Mouse (Mus musculus): ENCODE measurements around the gene Cdcp1. TPM values are rescaled to one million over a fixed set of nuclear protein-coding genes. Genes with fewer than 3 reads are reported as not detected.

The Cdcp1 gene
- polyA plus RNA-seq, 1 experiment from 2014 or later = 2.8 TPM

DNA sequence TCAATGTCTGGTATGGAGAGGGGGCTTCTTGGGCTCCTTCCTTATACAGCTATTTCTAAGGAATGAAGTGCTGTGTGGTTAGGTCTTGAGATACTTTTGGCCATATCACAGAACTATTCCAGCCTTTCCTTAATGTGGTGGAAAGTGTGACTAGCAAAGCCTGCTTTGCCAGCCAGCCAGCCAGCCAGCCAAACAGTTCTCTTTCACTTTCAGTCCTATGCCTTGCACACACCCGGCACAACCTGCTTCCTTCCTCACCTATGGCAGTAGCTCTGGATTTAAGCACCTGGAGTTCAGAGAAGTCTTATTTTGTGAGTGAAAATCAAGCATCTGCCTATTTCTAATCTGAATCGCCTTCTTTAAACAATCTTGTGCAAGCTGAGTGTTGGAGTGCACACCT, 23.8 kb upstream of the Cdcp1 start:
- Histone ChIP-seq H3K4me3 (no peak overlapping the region), H3K36me3 (no peaks in the 10 kb centered on the region), H3K27ac (no peak overlapping the region), H3K4me1 (peaks cover 14% of the 10 kb centered on the region), H3K27me3 (ENCODE audit: low read depth, poor library complexity, severe bottlenecking) (no peaks in the 10 kb centered on the region), H3K9me3 (replicated peaks) (no peaks in the 10 kb centered on the region)
- WGBS = 87% methylated on average over 2 of the region's 2 CpGs
- no peak for DNase-seq (ENCODE audit: low spot score)

DNA sequence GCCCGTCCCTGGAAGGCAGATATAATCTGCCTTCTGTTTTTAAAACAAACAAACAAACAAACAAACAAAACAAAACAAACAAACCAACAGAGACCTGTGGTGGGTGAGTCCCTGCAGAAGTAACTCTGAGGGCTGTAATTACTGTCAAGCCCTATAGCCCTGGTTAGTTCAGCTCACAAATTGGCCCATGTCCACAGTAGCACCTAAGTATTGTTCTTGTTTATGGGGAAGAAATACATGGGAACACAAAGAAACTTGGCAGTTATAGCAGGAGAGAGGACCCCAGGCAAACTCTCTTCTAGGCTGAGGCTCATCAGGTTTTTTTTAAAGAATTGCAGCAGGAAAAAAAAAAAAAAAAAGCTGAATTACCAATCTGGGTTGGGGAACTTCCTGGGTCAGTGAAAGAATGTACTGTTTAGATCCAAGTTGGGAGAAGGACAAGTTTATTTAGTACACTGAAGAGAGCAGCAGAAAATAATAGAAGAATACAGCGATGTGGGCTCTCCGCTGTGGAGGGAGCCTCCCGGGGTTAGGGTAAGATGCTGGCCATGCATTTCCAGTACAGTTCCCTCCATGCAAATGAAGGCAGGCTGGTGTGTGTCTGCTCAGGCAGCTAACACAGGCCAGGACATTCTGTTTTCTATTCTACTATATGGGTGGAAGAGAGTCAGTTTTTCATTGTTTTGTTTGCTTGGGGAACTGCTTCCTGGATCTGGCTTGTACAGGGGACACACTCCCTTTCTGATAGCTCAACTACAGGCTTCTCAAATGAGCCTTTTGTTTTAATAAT, 22.6 kb upstream of the Cdcp1 start:
- peaks cover 14% of the 10 kb centered on the region for H3K4me1 ChIP-seq
- no peak overlapping the region for H3K27ac ChIP-seq
- no peak overlapping the region for H3K4me3 ChIP-seq
- no peaks in the 10 kb centered on the region for H3K27me3 ChIP-seq (ENCODE audit: low read depth, poor library complexity, severe bottlenecking)
- no peaks in the 10 kb centered on the region for H3K36me3 ChIP-seq
- no peak for DNase-seq (ENCODE audit: low spot score)
- H3K9me3 ChIP-seq (replicated peaks) = no peaks in the 10 kb centered on the region
- 63% methylated on average over 4 of the region's 4 CpGs for WGBS

DNA sequence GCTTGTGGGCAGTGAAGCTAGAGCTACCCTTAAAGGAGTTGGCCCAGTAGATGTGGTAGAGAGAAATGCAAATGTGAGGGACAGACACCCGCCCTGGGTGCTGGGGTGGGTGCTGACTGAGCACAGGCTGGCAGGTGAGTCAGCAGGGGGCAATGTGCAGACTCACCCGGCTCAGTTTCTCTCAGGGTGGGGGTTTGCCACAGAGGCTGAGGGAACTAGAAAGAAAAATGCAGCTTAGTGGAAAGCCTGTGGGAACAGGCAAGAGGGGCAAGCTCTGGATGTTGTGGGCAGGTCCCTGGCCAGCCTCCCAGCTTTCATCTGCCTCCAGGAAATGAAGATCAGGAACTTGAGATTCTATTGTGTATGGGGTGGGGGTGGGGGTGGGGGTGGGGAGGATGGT, 21.9 kb upstream of the Cdcp1 start:
- peak overlapping the region; percentile 36; the same call in 1 of the 2 replicates for H3K27ac ChIP-seq
- H3K27me3 ChIP-seq (ENCODE audit: low read depth, poor library complexity, severe bottlenecking) = no peaks in the 10 kb centered on the region
- H3K4me1 ChIP-seq = peaks cover 14% of the 10 kb centered on the region
- H3K9me3 ChIP-seq (replicated peaks) = no peaks in the 10 kb centered on the region
- no peak for DNase-seq (ENCODE audit: low spot score)
- H3K36me3 ChIP-seq = no peaks in the 10 kb centered on the region
- 33% methylated on average over 2 of the region's 2 CpGs for WGBS
- H3K4me3 ChIP-seq = no peak overlapping the region

DNA sequence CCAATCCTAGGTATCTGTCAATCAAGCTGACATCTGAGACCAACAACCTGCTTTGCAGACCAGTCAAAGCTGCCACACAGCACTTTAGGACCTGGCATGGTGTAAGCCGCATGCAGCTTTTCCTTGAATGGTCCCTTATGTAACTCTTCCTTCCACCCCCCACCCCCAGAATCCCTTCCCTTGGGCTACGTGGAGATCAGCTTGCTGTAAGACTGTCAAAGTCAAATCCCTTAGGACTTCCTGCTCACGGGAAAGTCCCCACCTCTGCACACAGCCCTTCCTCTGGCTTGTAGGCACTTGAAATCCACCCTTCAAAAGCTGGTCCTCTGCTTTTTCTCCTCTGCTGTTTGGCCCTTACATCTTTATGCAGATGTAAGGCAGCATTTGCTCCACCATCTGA, 19.8 kb upstream of the Cdcp1 start:
- no peaks in the 10 kb centered on the region for H3K27me3 ChIP-seq (ENCODE audit: low read depth, poor library complexity, severe bottlenecking)
- DNase-seq (ENCODE audit: low spot score) = no peak
- H3K9me3 ChIP-seq (replicated peaks) = no peaks in the 10 kb centered on the region
- peaks cover 14% of the 10 kb centered on the region for H3K4me1 ChIP-seq
- H3K36me3 ChIP-seq = no peaks in the 10 kb centered on the region
- H3K4me3 ChIP-seq = no peak overlapping the region
- WGBS = 50% methylated on average over 3 of the region's 3 CpGs
- H3K27ac ChIP-seq = no peak overlapping the region

DNA sequence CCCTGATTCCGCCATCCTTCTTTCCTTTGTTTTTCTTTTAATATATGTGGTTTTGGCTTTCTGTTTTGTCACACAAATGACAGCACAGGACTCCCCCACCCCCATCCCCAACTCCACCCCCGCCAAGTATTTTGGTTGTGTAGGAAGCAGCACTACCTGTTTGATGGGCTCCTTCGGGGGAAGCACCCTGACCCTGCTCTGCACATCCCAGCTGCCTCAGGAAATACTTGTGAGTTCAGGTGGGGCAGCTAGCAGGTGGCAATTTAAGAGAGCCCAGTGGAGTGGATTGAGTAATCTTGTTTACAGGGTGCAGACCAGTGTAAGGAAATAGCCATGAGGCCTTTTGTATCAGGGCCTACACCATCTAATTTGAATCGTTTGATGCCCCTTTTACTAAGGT, 14.0 kb upstream of the Cdcp1 start:
- Histone ChIP-seq H3K9me3 (replicated peaks) (no peaks in the 10 kb centered on the region), H3K27ac (no peak overlapping the region), H3K4me3 (no peak overlapping the region), H3K4me1 (peaks cover 10% of the 10 kb centered on the region), H3K27me3 (ENCODE audit: low read depth, poor library complexity, severe bottlenecking) (no peaks in the 10 kb centered on the region), H3K36me3 (no peaks in the 10 kb centered on the region)
- WGBS = 76% methylated on average over 4 of the region's 4 CpGs
- DNase-seq (ENCODE audit: low spot score) = no peak

DNA sequence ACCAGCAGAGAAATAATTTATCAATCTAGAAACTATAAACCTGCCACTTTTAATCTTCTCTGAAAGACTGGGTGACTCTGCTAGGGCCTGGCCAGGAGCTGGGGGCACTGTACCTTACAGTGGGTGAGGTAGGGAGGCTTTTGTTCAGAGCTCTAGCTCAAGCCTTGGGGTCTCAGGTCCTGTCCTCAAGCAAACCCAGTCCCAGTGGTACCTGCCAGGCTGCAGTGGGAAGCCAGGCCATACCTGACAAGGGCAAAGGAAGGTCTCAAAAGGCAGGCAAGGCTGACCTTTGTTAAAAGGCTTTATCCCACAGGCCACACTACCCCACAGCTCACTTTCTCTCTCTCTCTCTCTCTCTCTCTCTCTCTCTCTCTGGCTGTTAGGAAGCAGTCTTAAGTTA, 12.8 kb upstream of the Cdcp1 start:
- H3K9me3 ChIP-seq (replicated peaks) = no peaks in the 10 kb centered on the region
- H3K27me3 ChIP-seq (ENCODE audit: low read depth, poor library complexity, severe bottlenecking) = no peaks in the 10 kb centered on the region
- peaks cover 10% of the 10 kb centered on the region for H3K4me1 ChIP-seq
- no peak overlapping the region for H3K27ac ChIP-seq
- no peak overlapping the region for H3K4me3 ChIP-seq
- no peaks in the 10 kb centered on the region for H3K36me3 ChIP-seq
- DNase-seq (ENCODE audit: low spot score) = no peak

DNA sequence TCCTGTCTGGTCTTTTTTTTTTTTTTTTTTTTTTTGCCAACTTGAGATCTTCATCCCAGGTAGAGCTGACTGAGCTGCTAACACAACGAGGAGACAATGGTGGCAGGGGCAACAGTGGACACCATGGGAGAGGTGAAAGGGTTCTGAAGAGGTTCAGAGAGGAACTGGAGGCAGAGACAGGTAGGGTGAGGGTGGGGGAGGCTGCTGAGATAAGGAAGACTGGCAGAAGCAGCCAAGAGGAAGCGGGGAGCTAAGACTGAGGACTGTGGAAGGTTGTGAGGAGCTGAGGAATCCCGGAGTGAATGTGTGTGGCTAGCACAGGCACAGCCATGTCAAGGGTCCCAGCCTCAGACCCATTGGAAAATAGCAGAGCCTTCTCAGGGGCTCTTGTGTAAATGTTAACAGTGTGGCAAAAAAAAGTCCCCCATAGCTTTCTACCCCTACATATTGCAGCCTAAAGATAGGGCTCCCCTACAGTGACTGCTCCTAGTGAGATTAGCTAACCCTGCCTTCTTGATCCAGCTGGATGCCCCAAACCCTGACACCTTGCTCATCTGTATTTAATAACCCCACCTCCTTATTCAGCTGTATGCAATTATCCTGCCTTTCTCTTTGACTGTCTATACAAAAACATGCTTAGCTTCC, 11.4 kb upstream of the Cdcp1 start:
- H3K9me3 ChIP-seq (replicated peaks) = no peaks in the 10 kb centered on the region
- no peak for DNase-seq (ENCODE audit: low spot score)
- H3K4me1 ChIP-seq = peaks cover 10% of the 10 kb centered on the region
- H3K27me3 ChIP-seq (ENCODE audit: low read depth, poor library complexity, severe bottlenecking) = no peaks in the 10 kb centered on the region
- no peaks in the 10 kb centered on the region for H3K36me3 ChIP-seq
- H3K4me3 ChIP-seq = no peak overlapping the region
- H3K27ac ChIP-seq = no peak overlapping the region
- WGBS = 84% methylated on average over 3 of the region's 3 CpGs

DNA sequence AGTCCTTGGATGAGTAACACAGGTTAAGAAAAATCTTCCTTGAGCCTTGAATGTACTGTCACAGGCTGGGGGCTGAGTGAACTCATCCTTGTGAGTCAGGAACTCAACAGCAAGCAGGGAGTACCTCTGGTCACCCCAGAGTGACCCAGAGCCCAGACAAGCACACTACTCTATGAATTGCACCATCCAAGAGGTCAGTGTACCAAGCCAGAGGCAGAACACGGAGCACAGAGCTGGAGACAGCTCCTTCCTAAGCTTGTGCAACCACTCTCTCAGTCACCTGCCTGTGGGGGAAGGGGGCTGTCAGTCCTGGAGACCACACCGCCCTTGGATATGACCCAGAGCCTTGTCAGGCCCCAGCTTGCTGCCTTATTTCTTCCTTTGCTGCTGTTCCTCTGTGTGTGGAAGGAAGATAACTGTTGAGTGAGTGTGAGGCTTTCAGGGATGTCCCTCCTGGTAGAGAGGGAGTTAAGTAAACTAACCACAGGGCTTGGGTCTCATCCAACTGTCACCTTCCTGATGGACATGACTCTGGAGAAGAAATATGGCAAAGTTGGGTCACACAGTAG, 9.1 kb upstream of the Cdcp1 start:
- no peaks in the 10 kb centered on the region for H3K36me3 ChIP-seq
- H3K9me3 ChIP-seq (replicated peaks) = no peaks in the 10 kb centered on the region
- H3K27ac ChIP-seq = no peak overlapping the region
- DNase-seq (ENCODE audit: low spot score) = no peak
- no peak overlapping the region for H3K4me3 ChIP-seq
- no peaks in the 10 kb centered on the region for H3K27me3 ChIP-seq (ENCODE audit: low read depth, poor library complexity, severe bottlenecking)
- peaks cover 10% of the 10 kb centered on the region for H3K4me1 ChIP-seq
- WGBS = 78% methylated on average over 2 of the region's 2 CpGs

DNA sequence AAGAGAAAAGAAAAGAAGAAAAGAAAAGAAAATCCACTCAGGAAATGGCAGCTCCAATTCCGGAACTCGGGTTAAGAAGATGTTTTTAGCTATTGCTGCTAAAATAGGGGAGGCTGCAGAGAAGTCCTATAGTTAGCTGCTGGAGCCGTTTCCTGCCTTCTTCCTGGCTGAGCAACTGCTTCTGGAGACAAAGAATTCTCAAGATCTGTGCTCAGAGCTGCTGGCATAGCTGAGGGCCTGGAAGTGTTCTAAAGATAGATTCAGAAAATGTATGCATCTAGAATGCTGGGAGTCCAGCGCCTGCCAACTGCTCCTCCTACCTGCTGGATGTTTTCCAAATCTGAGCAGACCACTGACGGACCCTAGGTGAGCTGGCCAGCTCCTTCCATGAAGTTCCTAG, 4.0 kb upstream of the Cdcp1 start:
- Histone ChIP-seq H3K27ac (no peak overlapping the region), H3K27me3 (ENCODE audit: low read depth, poor library complexity, severe bottlenecking) (peaks cover 26% of the 10 kb centered on the region), H3K36me3 (no peaks in the 10 kb centered on the region), H3K4me3 (no peak overlapping the region), H3K4me1 (peaks cover 10% of the 10 kb centered on the region), H3K9me3 (replicated peaks) (no peaks in the 10 kb centered on the region)
- WGBS = 71% methylated on average over 5 of the region's 5 CpGs
- no peak for DNase-seq (ENCODE audit: low spot score)

DNA sequence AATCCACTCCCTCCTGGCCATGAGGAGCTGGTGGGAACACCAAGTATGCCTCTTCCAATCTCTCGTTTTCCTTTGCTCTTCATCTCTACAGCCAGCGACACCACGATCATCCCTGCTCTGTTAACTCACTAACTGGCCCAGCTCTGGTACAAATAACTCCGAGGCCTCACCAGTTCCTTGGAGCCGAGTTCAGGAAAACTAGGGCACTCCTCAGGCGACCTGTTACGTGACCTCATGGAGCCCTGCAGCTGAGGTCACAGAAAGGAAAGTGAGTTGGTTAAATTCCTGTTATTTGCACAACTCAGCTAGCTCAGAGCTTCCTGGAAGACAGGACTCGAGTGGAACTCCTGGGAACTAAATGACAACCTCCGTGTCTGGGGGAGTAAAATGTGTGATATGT, 2.5 kb downstream of the Cdcp1 start:
- Histone ChIP-seq H3K27me3 (ENCODE audit: low read depth, poor library complexity, severe bottlenecking) (peaks cover 44% of the 10 kb centered on the region), H3K27ac (no peak overlapping the region), H3K4me1 (peaks cover 10% of the 10 kb centered on the region), H3K36me3 (no peaks in the 10 kb centered on the region), H3K9me3 (replicated peaks) (no peaks in the 10 kb centered on the region), H3K4me3 (no peak overlapping the region)
- no peak for DNase-seq (ENCODE audit: low spot score)
- 70% methylated on average over 9 of the region's 9 CpGs for WGBS

DNA sequence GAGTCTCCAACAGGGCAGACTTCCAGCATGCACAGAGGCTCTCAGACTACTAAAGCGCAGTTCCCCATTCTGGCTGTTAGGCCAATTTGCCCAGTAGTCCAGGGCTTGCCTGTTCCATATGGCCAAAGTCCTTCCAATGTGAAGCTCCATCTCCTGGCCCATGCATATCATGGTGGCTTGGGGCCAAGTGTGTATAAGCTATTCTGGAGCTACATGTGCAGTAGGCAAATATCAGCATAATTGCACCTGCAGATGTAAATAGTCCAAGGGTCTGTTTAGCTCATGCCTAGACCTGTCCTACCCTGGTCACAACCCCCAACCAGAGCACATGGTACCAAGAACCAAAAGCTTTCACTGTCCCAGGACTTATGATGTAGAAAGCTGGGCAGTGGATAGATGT, 7.9 kb downstream of the Cdcp1 start:
- no peak overlapping the region for H3K4me3 ChIP-seq
- no peaks in the 10 kb centered on the region for H3K9me3 ChIP-seq (replicated peaks)
- 96% methylated on average over 1 of the region's 1 CpGs for WGBS

DNA sequence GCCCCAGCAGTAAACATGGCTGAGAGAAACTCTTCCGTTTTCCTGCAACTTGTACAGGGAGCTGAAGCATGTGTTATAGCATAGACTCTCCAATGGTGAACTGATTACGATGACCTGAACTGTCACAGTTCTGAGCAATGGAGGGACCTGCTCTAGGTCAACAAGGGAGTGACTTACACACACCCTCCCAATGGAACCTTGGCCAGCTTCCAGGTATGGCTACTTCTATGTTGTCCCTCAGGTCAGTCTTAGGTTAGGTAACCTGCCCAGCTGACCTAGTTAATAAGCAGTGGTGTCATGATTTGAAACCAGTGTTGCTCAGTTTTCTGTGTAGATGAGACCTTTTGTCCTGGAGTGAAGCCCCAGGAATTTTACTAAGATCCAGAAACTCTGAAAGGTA, 8.9 kb downstream of the Cdcp1 start:
- no peak overlapping the region for H3K27ac ChIP-seq
- H3K27me3 ChIP-seq (ENCODE audit: low read depth, poor library complexity, severe bottlenecking) = no peaks in the 10 kb centered on the region
- no peak for DNase-seq (ENCODE audit: low spot score)
- 88% methylated on average over 2 of the region's 2 CpGs for WGBS
- no peaks in the 10 kb centered on the region for H3K9me3 ChIP-seq (replicated peaks)
- H3K4me1 ChIP-seq = no peaks in the 10 kb centered on the region
- H3K4me3 ChIP-seq = no peak overlapping the region
- H3K36me3 ChIP-seq = no peaks in the 10 kb centered on the region

More for the DNA sequence above, 7.9 kb downstream of the Cdcp1 start:
- Histone ChIP-seq H3K36me3 (no peaks in the 10 kb centered on the region), H3K27me3 (ENCODE audit: low read depth, poor library complexity, severe bottlenecking) (0 out of 2 replicates have a peak, but pooled peaks cover 6% of the 10 kb centered on the region), H3K27ac (no peak overlapping the region), H3K4me1 (no peaks in the 10 kb centered on the region)
- no peak for DNase-seq (ENCODE audit: low spot score)

DNA sequence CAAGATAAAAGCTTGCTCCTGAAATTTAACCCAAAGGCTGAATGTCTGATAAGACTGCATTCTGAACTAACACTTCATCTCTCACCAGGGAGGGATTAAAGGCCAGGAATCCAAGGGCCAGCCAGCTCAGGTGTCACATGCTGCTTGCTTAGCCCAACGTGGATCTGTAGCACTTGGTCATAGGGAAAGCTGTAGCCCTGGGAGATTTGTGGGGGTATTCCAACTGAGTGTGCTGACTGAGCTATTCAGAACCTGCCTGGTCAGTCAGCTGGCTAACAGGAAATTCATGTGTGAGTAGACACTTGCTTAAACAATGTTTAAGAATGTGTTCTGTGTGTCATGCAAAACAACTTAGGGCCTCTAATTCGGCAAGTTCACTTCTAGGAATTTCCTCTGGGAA, 9.3 kb downstream of the Cdcp1 start:
- Histone ChIP-seq H3K4me1 (no peaks in the 10 kb centered on the region), H3K36me3 (no peaks in the 10 kb centered on the region), H3K4me3 (no peak overlapping the region), H3K27ac (no peak overlapping the region), H3K27me3 (ENCODE audit: low read depth, poor library complexity, severe bottlenecking) (no peaks in the 10 kb centered on the region), H3K9me3 (replicated peaks) (no peaks in the 10 kb centered on the region)
- 59% methylated on average over 2 of the region's 2 CpGs for WGBS
- no peak for DNase-seq (ENCODE audit: low spot score)
